Mouse (Mus musculus) midbrain, embryonic 10.5 days (tissue): ENCODE results near the gene Cts3. TPM values are rescaled to one million over a fixed set of nuclear protein-coding genes. Genes with fewer than 3 reads are reported as not detected.
"Not testable (repeated sequence)": the region's sequence is repeated elsewhere in the genome, so short reads cannot be mapped to it uniquely, and the experiment has no call there.

Experiments
- DNase-seq: peaks from one replicate; pipeline ENCODE4 v3.0.0-alpha.2; 2017; ENCODE audit warnings: low spot score
- H3K27ac ChIP-seq: fragments of 300-500 bp; sonication (generic); replicated peaks from 2 replicates; pipeline ENCODE4 v1.5.1; 2016; ENCODE audit warnings: mild to moderate bottlenecking
- H3K27me3 ChIP-seq: fragments of 300-500 bp; sonication (generic); 2 replicates; pipeline ENCODE4 v1.6.1; 2016; ENCODE audit warnings: low read depth, mild to moderate bottlenecking; ENCODE audit not compliant: poor library complexity, severe bottlenecking
- H3K36me3 ChIP-seq: fragments of 300-500 bp; sonication (generic); 2 replicates; pipeline ENCODE4 v1.6.1; 2016; ENCODE audit warnings: mild to moderate bottlenecking, moderate library complexity
- H3K4me1 ChIP-seq: fragments of 300-500 bp; sonication (generic); 2 replicates; pipeline ENCODE4 v1.6.1; 2016
- H3K4me3 ChIP-seq: fragments of 300-500 bp; sonication (generic); 2 replicates; pipeline ENCODE4 v1.5.1; 2016; ENCODE audit warnings: mild to moderate bottlenecking, moderate library complexity
- H3K9me3 ChIP-seq: fragments of 300-500 bp; sonication (generic); replicated peaks from 2 replicates; pipeline ENCODE4 v1.6.1; 2016; ENCODE audit warnings: mild to moderate bottlenecking
- WGBS: fragments of 180-500 bp; shearing (Covaris S2); methylation state at CpG from one replicate; pipeline ENCODE4 v1.1.7; 2016; 5-methylcytosine and 5-hydroxymethylcytosine counted together
- polyA plus RNA-seq: library from polyadenylated mRNA; unstranded; fragments of >200 nt; fragmentation: Nextera tagmentation; extraction: Ambion mirVana; gene quantifications from 2 replicates; pipeline ENCODE4 v1.2.1, GENCODE M21; 2016

Cts3 gene
- not detected in 2 replicates for polyA plus RNA-seq

DNA sequence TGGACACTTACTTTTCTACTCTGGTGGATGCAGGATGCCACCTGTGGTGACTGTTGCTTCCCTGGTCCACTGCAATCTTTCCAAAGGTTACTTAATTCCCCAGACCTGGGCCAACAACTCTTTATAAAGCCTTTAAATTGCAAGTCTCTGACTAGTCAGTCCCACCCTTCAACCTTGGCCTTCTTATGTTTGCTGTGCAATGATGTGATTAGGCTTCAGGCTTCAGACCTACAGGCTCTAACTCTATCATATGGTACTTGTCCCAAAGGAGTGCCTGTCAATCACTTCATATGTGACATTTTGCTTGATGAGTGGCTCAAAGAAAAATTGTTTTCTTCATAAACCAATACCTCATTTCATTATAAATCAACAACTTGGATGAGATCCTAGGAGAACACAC is at the start of gene Cts3:
Cts3 (minus strand) TSS at position 101 of the 400 bp plus-strand sequence.
- peaks cover 79% of the 10 kb centered on the region for H3K9me3 ChIP-seq
- H3K4me1 ChIP-seq = no peaks in the 10 kb centered on the region
- no peaks in the 10 kb centered on the region for H3K36me3 ChIP-seq
- H3K4me3 ChIP-seq = no peak within 1 kb of the TSS
- H3K27me3 ChIP-seq = no peaks in the 10 kb centered on the region
- no peak within 1 kb of the TSS for H3K27ac ChIP-seq
- no peak for DNase-seq

DNA sequence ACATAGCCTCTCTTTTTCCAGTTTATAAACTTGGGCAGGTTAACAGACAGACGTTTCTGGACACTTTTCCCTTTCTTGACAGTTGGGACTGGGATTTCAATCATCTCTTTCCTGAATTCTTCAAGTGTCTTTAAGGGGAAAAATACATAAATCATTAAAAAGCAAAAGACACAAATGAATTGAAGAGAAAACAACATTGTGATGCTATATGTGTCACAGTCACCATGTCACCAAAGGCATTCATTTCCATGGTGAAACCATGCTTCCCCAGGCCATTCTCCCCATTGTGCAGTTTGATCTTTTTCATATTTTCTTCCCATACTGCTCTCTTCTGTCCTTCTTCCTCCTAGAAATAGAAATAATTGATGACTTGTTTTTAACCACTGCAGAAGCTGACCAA is 1.9 kb downstream of the Cts3 start, which contains the start of gene Gm49352:
Gm49352 (minus strand) TSS at position 101 of the 400 bp plus-strand sequence.
- not testable (repeated sequence) for H3K27me3 ChIP-seq, H3K4me3 ChIP-seq, H3K27ac ChIP-seq, H3K36me3 ChIP-seq, H3K4me1 ChIP-seq, DNase-seq
- WGBS = 46% methylated on average over 1 of the region's 1 CpGs
- peaks cover 71% of the 10 kb centered on the region for H3K9me3 ChIP-seq

DNA sequence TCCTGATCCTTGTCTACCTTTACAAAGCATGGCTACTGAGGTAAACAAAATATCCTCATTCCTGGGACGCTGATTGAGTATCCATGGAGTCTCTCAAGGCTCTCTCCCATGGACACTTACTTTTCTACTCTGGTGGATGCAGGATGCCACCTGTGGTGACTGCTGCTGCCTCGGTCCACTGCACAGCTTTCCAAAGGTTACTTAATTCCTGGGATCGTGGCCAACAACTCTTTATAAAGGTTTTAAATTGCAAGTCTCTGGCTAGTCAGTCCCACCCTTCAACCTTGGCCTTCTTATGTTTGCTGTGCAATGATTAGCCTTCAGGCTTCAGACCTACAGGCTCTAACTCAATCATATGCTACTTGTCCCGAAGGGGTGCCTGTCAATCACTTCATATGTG is 28.3 kb downstream of the Cts3 start, which contains the start of gene Ctsm:
Ctsm (minus strand) TSS at position 209 of the 400 bp plus-strand sequence.
- Histone ChIP-seq H3K27ac (no peak within 1 kb of the TSS), H3K9me3 (peaks cover 69% of the 10 kb centered on the region), H3K36me3 (no peaks in the 10 kb centered on the region), H3K4me1 (no peaks in the 10 kb centered on the region), H3K4me3 (no peak within 1 kb of the TSS), H3K27me3 (no peaks in the 10 kb centered on the region)
- no peak for DNase-seq
- WGBS = 77% methylated on average over 4 of the region's 4 CpGs

Other genes with a start within 250 kb of the Cts3 start
- gene Cts7, start 211.9 kb downstream of the Cts3 start, polyA plus RNA-seq = not detected in 2 replicates
- gene Ctsm, start 28.3 kb downstream of the Cts3 start, polyA plus RNA-seq = not detected in 2 replicates
- gene Gm49352, start 2.0 kb downstream of the Cts3 start, polyA plus RNA-seq = not detected in 2 replicates